Mouse (Mus musculus) G1E (cell line): ENCODE measurements around the gene Gimap7.

Source experiments
- CTCF ChIP-seq: IDR thresholded peaks from 2 replicates; pipeline ENCODE4 v1.5.1; 2012; ENCODE audit warnings: low read depth, low read length, inconsistent platforms, mixed read lengths
- GATA1 ChIP-seq: IDR thresholded peaks from 2 replicates; pipeline ENCODE4 v1.6.1; 2012; ENCODE audit warnings: borderline replicate concordance, low read length, inconsistent platforms, mixed read lengths

DNA sequence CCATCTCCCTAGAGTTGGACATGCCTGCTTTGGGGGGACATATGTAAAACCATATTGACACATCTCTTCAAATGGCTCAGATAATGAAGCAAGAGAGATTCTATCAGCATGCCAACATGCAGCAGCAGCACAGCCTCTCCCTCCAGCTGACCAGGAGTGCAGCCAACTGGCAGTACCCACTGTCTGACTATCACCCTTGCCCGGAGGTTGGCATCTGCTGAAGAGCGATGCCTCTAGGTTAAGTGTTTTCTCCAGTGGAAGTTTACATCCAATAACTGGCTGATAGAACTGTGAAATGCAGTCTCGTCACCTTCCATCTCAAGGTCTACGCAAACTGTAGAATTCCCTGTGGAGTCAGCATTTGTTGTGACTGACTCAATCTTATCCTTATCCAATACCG is 19.3 kb downstream of the Gimap7 start:
- TF ChIP-seq CTCF (no peak), GATA1 (no peak)
